Mouse (Mus musculus) midbrain, embryonic 16.5 days (tissue): Measurements from ENCODE around the gene Slc2a2. TPM values are rescaled to one million over a fixed set of nuclear protein-coding genes. Genes with fewer than 3 reads are reported as not detected.

Experiments used
- ATAC-seq: fragments of 200-750 bp; cut with Nextera tagmentation; 2 replicates; pipeline ENCODE4 v1.8.0; 2017; ENCODE audit warnings: moderate TSS enrichment
- H3K27ac ChIP-seq: fragments of 300-500 bp; sonication (generic); 2 replicates; pipeline ENCODE4 v1.5.1; 2014; ENCODE audit warnings: mild to moderate bottlenecking, low read length, mixed read lengths
- H3K27me3 ChIP-seq: fragments of 300-500 bp; sonication (generic); 2 replicates; pipeline ENCODE4 v1.6.1; 2014; ENCODE audit warnings: low read depth, low read length, mixed read lengths; ENCODE audit not compliant: control insufficient read depth, insufficient read depth
- H3K36me3 ChIP-seq: fragments of 300-500 bp; sonication (generic); 2 replicates; pipeline ENCODE4 v1.6.1; 2014; ENCODE audit warnings: mild to moderate bottlenecking, low read length, moderate library complexity, mixed read lengths; ENCODE audit not compliant: control insufficient read depth, insufficient read depth
- H3K4me1 ChIP-seq: fragments of 300-500 bp; sonication (generic); 2 replicates; pipeline ENCODE4 v1.6.1; 2014; ENCODE audit warnings: mild to moderate bottlenecking, low read length, mixed read lengths; ENCODE audit not compliant: control insufficient read depth, insufficient read depth
- H3K4me2 ChIP-seq: fragments of 300-500 bp; sonication (generic); 2 replicates; pipeline ENCODE4 v1.6.1; 2014; ENCODE audit warnings: mild to moderate bottlenecking, low read length, mixed read lengths
- H3K4me3 ChIP-seq: fragments of 300-500 bp; sonication (generic); 2 replicates; pipeline ENCODE4 v1.5.1; 2014; ENCODE audit warnings: low read depth, mild to moderate bottlenecking, low read length, moderate library complexity, mixed read lengths
- H3K9ac ChIP-seq: fragments of 300-500 bp; sonication (generic); 2 replicates; pipeline ENCODE4 v1.6.1; 2014; ENCODE audit warnings: low read depth, low read length, mixed read lengths
- H3K9me3 ChIP-seq: fragments of 300-500 bp; sonication (generic); replicated peaks from 2 replicates; pipeline ENCODE4 v1.6.1; 2014; ENCODE audit warnings: mild to moderate bottlenecking, low read length, mixed read lengths; ENCODE audit not compliant: control insufficient read depth, poor library complexity, severe bottlenecking
- WGBS: fragments of 180-500 bp; shearing (Covaris S2); extraction: QIAGEN DNeasy Blood & Tissue Kit; methylation state at CpG from one replicate; pipeline ENCODE4 v1.1.7; 2014; 5-methylcytosine and 5-hydroxymethylcytosine counted together
- polyA plus RNA-seq: library from polyadenylated mRNA; unstranded; fragments of >200 nt; fragmentation: Nextera tagmentation; extraction: Ambion mirVana; gene quantifications from 2 replicates; pipeline ENCODE4 v1.2.1, GENCODE M21; 2015

The Slc2a2 gene
- polyA plus RNA-seq, 1 experiment from 2014 or later = 0.11 TPM

- ATAC-seq = no peak
- no peaks in the 10 kb centered on the region for H3K9me3 ChIP-seq
- H3K4me1 ChIP-seq = no peaks in the 10 kb centered on the region
- no peaks in the 10 kb centered on the region for H3K27me3 ChIP-seq
- H3K27ac ChIP-seq = no peak overlapping the region
- WGBS = 50% methylated on average over 5 of the region's 5 CpGs
- H3K36me3 ChIP-seq = no peaks in the 10 kb centered on the region
- no peak overlapping the region for H3K9ac ChIP-seq
- H3K4me3 ChIP-seq = no peak overlapping the region
- H3K4me2 ChIP-seq = no peak overlapping the region
Observed at GRCm38 (mm10) chr3:28721218-28721617, 23.5 kb downstream of the Slc2a2 start.

- H3K36me3 ChIP-seq = no peaks in the 10 kb centered on the region
- no peak overlapping the region for H3K4me2 ChIP-seq
- no peak for ATAC-seq
Observed at GRCm38 (mm10) chr3:28721838-28722237, 24.1 kb downstream of the Slc2a2 start.

DNA sequence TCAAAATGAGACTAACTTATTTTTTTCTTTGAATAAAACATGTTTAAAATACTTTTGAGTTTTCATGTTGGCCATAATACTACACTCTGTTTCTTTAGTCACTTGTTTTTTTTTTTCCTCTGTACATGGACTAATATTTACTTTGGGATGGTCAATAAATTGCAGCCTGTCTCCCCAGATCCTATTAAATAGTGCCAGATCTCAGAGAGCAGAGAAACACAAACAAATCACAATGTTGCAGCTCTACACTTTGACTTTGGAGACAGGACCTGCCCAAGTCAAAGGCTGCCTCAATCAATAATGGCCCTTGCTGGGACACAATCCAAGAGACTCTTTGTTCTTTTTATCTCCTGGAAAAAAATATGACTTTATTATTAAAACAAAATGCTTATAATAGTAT is 24.8 kb downstream of the Slc2a2 start:
- no peaks in the 10 kb centered on the region for H3K27me3 ChIP-seq
- ATAC-seq = no peak

More at GRCm38 (mm10) chr3:28721838-28722237, 24.1 kb downstream of the Slc2a2 start:
- Histone ChIP-seq H3K4me3 (no peak overlapping the region), H3K27me3 (no peaks in the 10 kb centered on the region), H3K27ac (no peak overlapping the region), H3K4me1 (no peaks in the 10 kb centered on the region), H3K9ac (no peak overlapping the region), H3K9me3 (no peaks in the 10 kb centered on the region)
- WGBS = 91% methylated on average over 7 of the region's 7 CpGs

GRCm38 (mm10) chr3:28723534-28723933 is 25.8 kb downstream of the Slc2a2 start:
- WGBS = 70% methylated on average over 6 of the region's 6 CpGs

More for the DNA sequence above, 24.8 kb downstream of the Slc2a2 start:
- Histone ChIP-seq H3K4me1 (no peaks in the 10 kb centered on the region), H3K4me2 (no peak overlapping the region), H3K36me3 (no peaks in the 10 kb centered on the region), H3K9me3 (no peaks in the 10 kb centered on the region), H3K9ac (no peak overlapping the region), H3K4me3 (no peak overlapping the region), H3K27ac (no peak overlapping the region)

DNA sequence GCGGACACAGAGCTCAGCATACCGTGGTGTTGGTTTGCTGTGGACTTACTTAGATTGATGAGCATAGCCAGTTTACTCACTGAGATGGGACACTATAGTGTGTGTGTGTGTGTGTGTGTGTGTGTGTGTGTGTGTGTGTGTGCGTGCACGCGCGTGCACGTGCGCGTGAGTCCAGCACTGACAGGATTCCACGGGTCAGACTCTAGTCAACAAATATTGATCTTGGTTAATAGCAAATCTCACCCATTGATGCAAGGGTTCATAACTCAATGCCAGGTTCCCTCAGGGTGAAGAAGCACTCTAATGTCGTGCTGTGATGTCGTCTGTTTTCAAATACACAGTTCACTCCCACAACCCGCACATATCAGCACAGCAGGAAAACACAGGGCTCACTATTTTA is 27.5 kb downstream of the Slc2a2 start:
- no peak overlapping the region for H3K27ac ChIP-seq
- H3K9ac ChIP-seq = no peak overlapping the region
- H3K4me1 ChIP-seq = no peaks in the 10 kb centered on the region
- H3K4me3 ChIP-seq = no peak overlapping the region
- 94% methylated on average over 13 of the region's 13 CpGs for WGBS
- H3K9me3 ChIP-seq = no peaks in the 10 kb centered on the region
- H3K27me3 ChIP-seq = no peaks in the 10 kb centered on the region
- H3K36me3 ChIP-seq = no peaks in the 10 kb centered on the region
- H3K4me2 ChIP-seq = no peak overlapping the region
- ATAC-seq = no peak

More at GRCm38 (mm10) chr3:28723534-28723933, 25.8 kb downstream of the Slc2a2 start:
- no peaks in the 10 kb centered on the region for H3K27me3 ChIP-seq
- no peaks in the 10 kb centered on the region for H3K4me1 ChIP-seq
- H3K4me3 ChIP-seq = no peak overlapping the region
- H3K27ac ChIP-seq = no peak overlapping the region
- no peak for ATAC-seq
- no peaks in the 10 kb centered on the region for H3K9me3 ChIP-seq
- no peak overlapping the region for H3K9ac ChIP-seq
- no peaks in the 10 kb centered on the region for H3K36me3 ChIP-seq
- H3K4me2 ChIP-seq = no peak overlapping the region

GRCm38 (mm10) chr3:28726356-28726755 is 28.7 kb downstream of the Slc2a2 start:
- Histone ChIP-seq H3K9ac (no peak overlapping the region), H3K36me3 (no peaks in the 10 kb centered on the region), H3K4me1 (no peaks in the 10 kb centered on the region), H3K27me3 (no peaks in the 10 kb centered on the region), H3K9me3 (no peaks in the 10 kb centered on the region), H3K27ac (no peak overlapping the region), H3K4me3 (no peak overlapping the region), H3K4me2 (no peak overlapping the region)
- ATAC-seq = no peak
- WGBS = 98% methylated on average over 7 of the region's 7 CpGs

DNA sequence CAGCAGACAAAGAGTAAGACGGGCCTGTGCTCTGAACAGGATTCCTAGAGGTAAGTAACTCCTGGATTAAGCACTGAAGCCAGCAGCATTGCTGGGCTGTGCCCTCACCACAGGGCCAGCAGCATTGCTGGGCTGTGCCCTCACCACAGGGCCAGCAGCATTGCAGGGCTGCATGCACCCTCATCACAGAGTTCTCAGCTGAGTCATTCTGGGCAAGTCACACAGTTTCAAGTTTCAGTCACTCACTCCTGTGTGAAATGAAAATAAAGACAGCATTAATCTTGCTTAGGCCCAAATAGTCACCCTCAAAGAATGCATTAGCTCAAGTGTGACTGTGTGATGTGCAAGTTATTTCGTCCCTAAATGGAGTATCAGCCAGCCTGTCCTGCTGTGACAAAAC is 37.0 kb downstream of the Slc2a2 start:
- no peak for ATAC-seq
- Histone ChIP-seq H3K27me3 (no peaks in the 10 kb centered on the region), H3K4me2 (no peak overlapping the region), H3K4me3 (no peak overlapping the region), H3K9me3 (no peaks in the 10 kb centered on the region), H3K9ac (no peak overlapping the region), H3K27ac (no peak overlapping the region), H3K36me3 (no peaks in the 10 kb centered on the region), H3K4me1 (no peaks in the 10 kb centered on the region)
- 48% methylated on average over 2 of the region's 2 CpGs for WGBS

- WGBS = 45% methylated on average over 2 of the region's 2 CpGs
- no peak overlapping the region for H3K4me2 ChIP-seq
Observed at GRCm38 (mm10) chr3:28736981-28737380, 39.3 kb downstream of the Slc2a2 start.

DNA sequence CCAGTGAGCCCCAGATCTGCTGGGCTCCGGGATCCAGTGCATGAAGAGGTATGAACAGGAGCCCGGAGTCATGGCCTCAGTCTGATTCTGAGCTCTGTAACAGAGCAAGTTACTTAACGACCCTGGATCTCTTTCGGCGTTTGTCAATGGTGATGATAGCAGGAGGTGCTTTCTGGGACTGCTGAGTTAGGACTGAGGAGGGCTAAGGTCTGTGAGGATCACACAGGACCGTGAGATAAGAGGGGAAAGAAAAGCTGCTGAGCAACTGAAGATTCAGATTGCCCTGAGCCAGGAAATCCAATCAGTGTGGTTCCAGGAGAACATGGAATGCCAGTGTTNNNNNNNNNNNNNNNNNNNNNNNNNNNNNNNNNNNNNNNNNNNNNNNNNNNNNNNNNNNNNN is 42.6 kb downstream of the Slc2a2 start:
- Histone ChIP-seq H3K9me3 (no peaks in the 10 kb centered on the region), H3K4me1 (0 out of 2 replicates have a peak, but pooled peaks cover 4% of the 10 kb centered on the region), H3K4me3 (no peak overlapping the region), H3K27ac (no peak overlapping the region), H3K9ac (no peak overlapping the region), H3K36me3 (no peaks in the 10 kb centered on the region), H3K4me2 (no peak overlapping the region), H3K27me3 (no peaks in the 10 kb centered on the region)
- WGBS = 34% methylated on average over 6 of the region's 6 CpGs
- ATAC-seq = no peak

More at GRCm38 (mm10) chr3:28736981-28737380, 39.3 kb downstream of the Slc2a2 start:
- Histone ChIP-seq H3K9ac (no peak overlapping the region), H3K27ac (no peak overlapping the region), H3K27me3 (no peaks in the 10 kb centered on the region), H3K9me3 (no peaks in the 10 kb centered on the region), H3K4me3 (no peak overlapping the region), H3K4me1 (no peaks in the 10 kb centered on the region), H3K36me3 (no peaks in the 10 kb centered on the region)
- no peak for ATAC-seq
